Mouse (Mus musculus): ENCODE results near the gene Rasip1. TPM values are rescaled to one million over a fixed set of nuclear protein-coding genes. Genes with fewer than 3 reads are reported as not detected.

Gene Rasip1
- polyA plus RNA-seq, 1 experiment = 1.6 TPM

- TF ChIP-seq GATA1 (IDR thresholded peaks at IDR 0.05; ENCODE audit: low read length) = no peak
Observed at GRCm38 (mm10) chr7:45616277-45616676, 11.0 kb upstream of the Rasip1 start.

DNA sequence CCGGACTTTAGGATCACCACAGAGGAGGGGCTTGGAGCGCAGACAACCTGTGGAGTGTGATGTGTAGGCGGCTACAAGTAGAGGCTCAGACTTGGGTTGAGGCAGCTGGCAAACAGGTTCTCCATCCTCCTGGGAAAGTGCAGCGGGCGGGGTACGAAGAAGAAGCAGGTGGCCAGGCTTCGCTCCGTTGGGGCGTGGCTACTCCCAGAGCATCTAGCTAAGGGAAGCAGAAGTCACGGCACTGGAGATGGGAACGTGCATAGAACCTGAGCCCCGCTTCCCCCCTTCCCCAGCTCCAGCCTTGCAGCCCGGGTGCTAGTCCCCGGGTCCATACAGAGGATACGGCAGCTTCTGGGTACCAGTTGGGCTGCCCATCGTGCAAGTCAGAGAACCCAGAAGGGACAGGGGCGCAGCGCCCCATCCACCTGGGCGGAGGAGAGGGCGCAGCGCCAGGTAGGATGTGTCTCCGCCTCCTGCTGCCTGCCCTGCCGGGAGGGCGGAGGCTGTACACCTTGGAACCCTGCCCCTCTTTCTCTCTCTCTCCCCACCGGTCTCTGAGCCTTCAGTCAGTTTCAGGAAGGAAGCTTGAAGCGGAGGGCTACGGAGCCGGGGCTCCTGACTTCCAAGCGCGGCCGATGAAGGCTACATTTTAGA is 10.1 kb upstream of the Rasip1 start, which contains the start of gene Fut1:
Gene Fut1, plus strand, starts transcription at position 248 of the 654 bp plus-strand sequence.
- TF ChIP-seq GATA1 (IDR thresholded peaks at IDR 0.05; ENCODE audit: low read length) = no peak

- no peak for TF ChIP-seq GATA1 (IDR thresholded peaks at IDR 0.05; ENCODE audit: low read length)
Observed at GRCm38 (mm10) chr7:45618316-45618715, 9.0 kb upstream of the Rasip1 start.

DNA sequence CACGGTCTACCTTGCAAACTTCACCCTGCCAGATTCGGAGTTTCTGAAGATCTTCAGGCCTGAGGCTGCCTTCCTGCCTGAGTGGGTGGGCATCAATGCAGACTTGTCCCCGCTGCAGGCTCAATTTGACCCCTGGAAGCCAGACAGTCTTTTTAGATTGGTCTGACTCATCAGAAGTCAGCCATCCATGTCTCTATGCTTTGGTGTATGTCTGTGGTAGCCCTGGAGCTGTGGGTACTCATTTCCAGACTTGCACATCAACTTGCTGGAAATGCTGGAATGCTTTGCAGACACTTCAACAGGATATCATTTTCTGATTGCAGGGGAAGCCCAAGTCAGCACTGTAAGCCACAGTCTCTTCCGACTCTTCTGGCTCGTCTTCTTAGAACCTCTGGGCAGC is 7.7 kb upstream of the Rasip1 start:
- no peak for TF ChIP-seq GATA1 (IDR thresholded peaks at IDR 0.05; ENCODE audit: low read length)

DNA sequence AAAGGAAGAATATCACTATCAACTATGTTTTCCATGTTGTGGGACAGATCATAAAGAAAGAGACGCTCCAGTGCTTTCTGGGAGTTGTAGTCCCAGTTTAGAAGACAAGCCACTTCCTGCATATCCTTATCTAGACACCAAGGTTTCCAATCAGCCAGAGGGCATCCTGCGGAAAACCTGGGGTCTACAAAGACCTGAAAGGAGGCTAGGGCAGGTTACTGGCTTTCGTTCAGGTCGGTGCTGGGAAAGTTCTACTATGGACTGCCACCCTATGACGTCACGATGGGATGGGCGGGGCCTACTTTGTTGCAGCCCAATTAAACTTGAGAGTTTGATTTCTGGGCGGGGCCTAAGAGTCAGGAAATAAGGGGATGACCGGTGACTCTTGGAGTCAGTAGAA is 5.8 kb upstream of the Rasip1 start, which contains the start of gene Izumo1:
Gene Izumo1, plus strand, starts transcription at position 369 of the 400 bp plus-strand sequence.
- no peak for TF ChIP-seq GATA1 (IDR thresholded peaks at IDR 0.05; ENCODE audit: low read length)

DNA sequence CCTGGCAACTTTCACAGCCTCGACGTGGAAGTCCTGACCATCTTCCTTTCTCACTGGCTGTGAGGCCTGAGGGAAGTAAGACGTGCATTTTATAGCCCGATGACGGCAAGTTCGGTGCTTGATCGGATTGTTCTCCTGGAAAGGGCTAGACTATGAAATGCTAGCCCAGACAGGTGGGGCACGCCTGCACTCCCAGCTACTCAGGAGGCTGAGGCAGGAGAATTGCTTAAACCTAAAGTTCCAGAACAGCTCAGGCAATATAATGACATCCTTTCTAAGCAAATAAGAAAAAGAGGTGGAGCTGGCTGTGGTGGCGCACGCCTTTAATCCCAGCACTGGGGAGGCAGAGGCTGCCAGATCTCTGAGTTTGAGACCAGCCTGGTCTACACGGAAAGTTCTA is 3.8 kb upstream of the Rasip1 start:
- no peak for TF ChIP-seq GATA1 (IDR thresholded peaks at IDR 0.05; ENCODE audit: low read length)

DNA sequence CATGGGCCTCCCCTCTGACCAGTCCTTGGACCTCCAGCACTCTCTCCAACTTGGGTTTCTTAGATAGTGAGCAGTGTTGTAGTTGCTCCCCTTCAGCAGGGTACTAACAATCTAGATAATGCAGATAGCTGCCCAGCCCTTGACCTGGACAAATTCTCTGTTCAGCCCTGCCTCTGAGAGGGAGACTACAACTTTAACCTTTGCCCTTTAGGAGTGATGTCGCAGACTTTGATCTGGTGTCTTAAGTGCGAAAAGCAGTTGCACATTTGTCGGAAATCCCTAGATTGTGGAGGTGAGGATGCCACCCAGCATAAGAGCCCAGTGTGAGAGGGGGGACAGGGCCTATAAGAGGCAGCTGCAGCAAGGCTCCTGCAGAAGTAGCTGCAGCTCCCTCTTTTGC is 2.6 kb upstream of the Rasip1 start:
- no peak for TF ChIP-seq GATA1 (IDR thresholded peaks at IDR 0.05; ENCODE audit: low read length)

- no peak for TF ChIP-seq GATA1 (IDR thresholded peaks at IDR 0.05; ENCODE audit: low read length)
Observed at GRCm38 (mm10) chr7:45625481-45625880, 1.8 kb upstream of the Rasip1 start.

DNA sequence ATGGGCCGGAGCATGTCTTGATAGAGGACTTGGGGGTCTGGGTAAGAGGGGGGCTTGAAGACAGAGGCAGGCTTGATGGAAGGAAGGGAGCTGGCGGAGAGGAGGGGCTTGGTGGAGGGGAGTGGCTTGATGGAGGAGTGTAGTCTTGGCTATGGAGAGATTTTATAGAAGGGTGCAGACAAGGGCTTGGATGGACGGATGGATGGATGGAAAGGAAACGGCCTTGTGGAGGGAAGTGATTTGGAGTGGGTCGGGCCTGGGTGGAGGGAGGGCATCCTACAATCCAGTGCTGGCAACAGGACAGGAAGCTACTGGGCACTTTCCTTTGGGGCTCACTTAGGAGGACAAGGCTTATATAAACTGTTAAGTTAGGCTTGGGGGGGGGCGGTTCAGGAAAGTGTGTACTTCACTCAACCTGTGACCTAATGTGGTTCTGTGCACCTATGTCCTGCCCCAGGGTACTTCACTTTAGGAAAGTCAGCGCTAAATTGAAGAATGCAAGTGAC is 664 bp upstream of the Rasip1 start:
- no peak for TF ChIP-seq GATA1 (IDR thresholded peaks at IDR 0.05; ENCODE audit: low read length)

GRCm38 (mm10) chr7:45628364-45629294 is 1.3 kb downstream of the Rasip1 start:
- no peak for TF ChIP-seq GATA1 (IDR thresholded peaks at IDR 0.05; ENCODE audit: low read length)

DNA sequence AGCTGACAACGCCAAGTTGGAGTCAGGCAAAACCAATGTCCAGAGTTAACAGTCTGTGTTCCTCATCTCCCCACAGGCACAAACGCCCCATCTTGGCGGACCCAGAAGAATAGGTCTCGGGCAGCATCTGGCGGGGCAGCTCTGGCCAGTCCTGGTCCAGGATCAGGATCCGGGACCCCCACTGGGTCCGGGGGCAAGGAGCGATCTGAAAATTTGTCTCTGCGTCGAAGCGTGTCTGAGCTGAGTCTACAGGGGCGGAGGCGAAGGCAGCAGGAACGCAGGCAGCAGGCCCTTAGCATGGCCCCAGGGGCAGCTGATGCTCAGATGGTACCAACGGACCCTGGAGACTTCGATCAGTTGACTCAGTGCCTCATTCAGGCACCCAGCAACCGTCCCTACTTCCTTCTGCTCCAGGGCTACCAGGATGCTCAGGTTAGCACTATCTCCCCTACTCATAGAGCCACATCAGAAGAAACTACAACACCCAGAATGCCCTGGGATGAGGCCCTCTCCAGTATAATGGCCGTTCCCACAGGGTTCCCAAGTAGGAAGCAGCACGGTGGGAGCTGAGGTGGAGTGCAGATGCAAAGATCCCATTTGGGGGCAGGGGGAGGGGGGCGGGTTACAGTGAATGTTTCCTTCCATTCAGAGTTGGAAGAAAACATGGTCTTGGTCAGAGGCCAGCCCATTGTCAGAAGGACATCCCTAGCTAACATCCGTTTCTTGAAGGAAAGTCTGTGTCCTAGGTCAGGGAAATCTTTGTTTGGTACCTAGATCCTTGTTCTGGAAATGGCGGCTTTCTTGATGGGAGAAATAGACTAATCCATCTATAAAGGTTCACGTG is 3.0 kb downstream of the Rasip1 start:
- no peak for TF ChIP-seq GATA1 (IDR thresholded peaks at IDR 0.05; ENCODE audit: low read length)

GRCm38 (mm10) chr7:45632499-45632898 is 5.2 kb downstream of the Rasip1 start:
- TF ChIP-seq GATA1 (IDR thresholded peaks at IDR 0.05; ENCODE audit: low read length) = no peak

DNA sequence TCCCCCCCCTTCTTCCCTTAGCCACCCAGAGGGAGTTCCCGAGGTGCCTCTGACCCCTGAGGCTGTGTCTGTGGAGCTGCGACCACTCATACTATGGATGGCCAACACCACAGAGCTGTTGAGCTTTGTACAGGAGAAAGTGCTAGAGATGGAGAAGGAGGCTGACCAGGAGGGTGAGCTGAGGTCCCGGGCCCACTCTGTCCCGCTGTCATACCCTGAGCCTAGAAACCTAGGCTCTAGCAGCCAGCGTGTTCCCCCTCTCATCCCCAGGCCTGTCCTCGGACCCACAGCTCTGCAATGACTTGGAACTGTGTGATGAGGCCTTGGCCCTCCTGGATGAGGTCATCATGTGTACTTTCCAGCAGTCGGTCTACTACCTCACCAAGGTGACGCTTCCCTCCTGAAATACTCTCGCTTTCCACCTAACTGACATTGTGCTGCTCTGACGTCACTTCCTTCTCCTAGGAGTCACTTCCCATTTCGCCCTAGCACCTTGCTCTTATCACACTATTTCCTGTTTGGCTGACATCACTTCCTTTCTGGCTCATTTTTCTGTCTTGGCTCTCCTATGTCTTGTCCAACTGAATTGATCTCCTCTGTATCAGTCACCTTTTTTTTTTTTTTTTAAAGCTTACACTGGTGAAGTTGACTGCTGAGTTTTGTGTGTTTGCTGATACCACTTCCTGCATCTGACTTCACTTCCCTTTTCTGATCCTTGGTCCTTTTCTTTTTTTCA is 7.8 kb downstream of the Rasip1 start:
- no peak for TF ChIP-seq GATA1 (IDR thresholded peaks at IDR 0.05; ENCODE audit: low read length)

All from G1E-ER4 (cell line).